Mouse (Mus musculus) liver, adult 2 months (tissue): ENCODE data around the gene Dennd6b. TPM values are rescaled to one million over a fixed set of nuclear protein-coding genes. Genes with fewer than 3 reads are reported as not detected.

ENCODE experiments used
- DNase-seq: peaks from one replicate; pipeline ENCODE4 v3.0.0-alpha.2; 2011; ENCODE audit warnings: low read depth, low spot score; ENCODE audit errors: extremely low read depth
- H3K27ac ChIP-seq: fragments of 200-500 bp; replicated peaks from 2 replicates; pipeline ENCODE4 v1.5.1; 2012; ENCODE audit warnings: low read depth, mild to moderate bottlenecking, control low read depth, inconsistent platforms, low read length; ENCODE audit not compliant: insufficient read depth
- H3K27me3 ChIP-seq: fragments of 200-500 bp; 2 replicates; pipeline ENCODE4 v1.6.1; 2012; ENCODE audit warnings: mild to moderate bottlenecking, moderate library complexity, low read length, inconsistent platforms; ENCODE audit not compliant: control insufficient read depth, insufficient read depth
- H3K36me3 ChIP-seq: fragments of 200-500 bp; 2 replicates; pipeline ENCODE4 v1.6.1; 2012; ENCODE audit warnings: low read length, inconsistent platforms; ENCODE audit not compliant: control insufficient read depth, insufficient read depth
- H3K4me1 ChIP-seq: fragments of 200-500 bp; 2 replicates; pipeline ENCODE4 v1.6.1; 2011; ENCODE audit warnings: low read length; ENCODE audit not compliant: control insufficient read depth, insufficient read depth
- H3K4me3 ChIP-seq: fragments of 200-500 bp; 2 replicates; pipeline ENCODE4 v1.5.1; 2011; ENCODE audit warnings: low read depth, mild to moderate bottlenecking, control low read depth, low read length, moderate library complexity; ENCODE audit not compliant: insufficient read depth
- H3K79me2 ChIP-seq: fragments of 200-500 bp; 2 replicates; pipeline ENCODE4 v1.6.1; 2012; ENCODE audit warnings: inconsistent platforms, mild to moderate bottlenecking, low read length, moderate library complexity; ENCODE audit not compliant: control insufficient read depth, insufficient read depth
- H3K9ac ChIP-seq: fragments of 200-500 bp; 2 replicates; pipeline ENCODE4 v1.6.1; 2012; ENCODE audit warnings: low read depth, mild to moderate bottlenecking, control low read depth, inconsistent platforms, low read length
- CTCF ChIP-seq: fragments of 200-500 bp; IDR thresholded peaks from 2 replicates; pipeline ENCODE4 v1.5.1; 2011; ENCODE audit warnings: low read depth, low read length, control low read depth
- POLR2A ChIP-seq: fragments of 200-500 bp; IDR thresholded peaks from 2 replicates; pipeline ENCODE4 v1.6.1; 2011; ENCODE audit warnings: low read length, control low read depth; ENCODE audit not compliant: insufficient read depth; ENCODE audit errors: extremely low read depth
- WGBS: fragments of 180-500 bp; shearing (Covaris S2); methylation state at CpG from one replicate; pipeline ENCODE4 v1.1.7; 2018; 5-methylcytosine and 5-hydroxymethylcytosine counted together
- polyA plus RNA-seq: library from polyadenylated mRNA; depleted of rRNA; stranded (reverse); fragments of >200 nt; gene quantifications from 2 replicates; pipeline ENCODE4 v1.2.3, GENCODE M21; 2012
- total RNA-seq: library from RNA; depleted of rRNA; stranded (reverse); fragments of >200 nt; gene quantifications from 2 replicates; pipeline ENCODE4 v1.2.3, GENCODE M21; 2014

Gene Dennd6b
- total and polyA plus RNA-seq, 2 experiments = 3.4 to 10.0 TPM

DNA sequence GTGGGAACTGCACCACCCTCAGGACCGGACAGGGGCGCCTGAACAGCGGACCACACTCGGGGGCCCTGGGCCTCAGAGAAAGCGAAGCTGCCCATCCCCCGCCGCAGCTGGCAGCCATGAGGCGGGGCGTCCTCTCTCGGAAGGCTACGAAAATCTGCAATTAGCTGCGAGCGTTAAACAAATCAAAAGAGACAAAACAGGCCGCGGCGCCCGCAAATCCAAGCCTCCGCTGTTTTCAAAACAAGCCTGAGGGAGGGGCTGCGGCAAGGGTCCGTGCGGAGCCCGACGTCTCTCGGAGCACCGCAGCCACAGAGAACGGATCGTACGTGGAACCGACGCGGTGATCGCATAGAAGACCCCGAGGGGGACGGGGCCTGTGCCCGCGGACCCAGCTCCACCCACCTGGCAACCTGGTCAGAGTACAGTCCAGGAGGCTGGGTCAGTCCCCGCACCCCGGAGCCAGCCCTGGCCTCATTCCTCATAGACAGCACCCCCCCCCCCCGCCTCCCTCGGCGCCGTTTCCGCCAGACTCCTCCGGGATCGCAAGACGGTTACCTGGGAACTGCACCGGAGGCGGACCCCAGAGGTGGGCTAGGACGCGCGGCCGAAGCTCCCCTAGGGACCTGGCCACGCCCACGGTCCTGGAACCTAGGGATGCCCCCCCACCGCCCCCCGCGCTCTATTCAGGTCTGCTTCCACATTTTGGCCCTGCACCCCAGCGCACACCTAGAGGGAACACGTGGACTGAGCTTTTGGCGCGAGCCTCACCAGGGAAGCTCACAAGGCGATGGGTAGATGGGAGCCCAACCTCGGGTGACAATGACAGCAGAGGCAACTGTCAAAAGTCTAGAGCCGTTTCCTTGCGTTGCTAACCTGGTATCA, 23.0 kb downstream of the Dennd6b start:
- DNase-seq = peak; percentile 71
- peak overlapping the region; percentile 87 for H3K9ac ChIP-seq
- no peaks in the 10 kb centered on the region for H3K36me3 ChIP-seq
- peak overlapping the region; percentile 76 for H3K4me3 ChIP-seq
- under 1% methylated on average over 64 of the region's 65 CpGs for WGBS
- no peak for TF ChIP-seq CTCF
- TF ChIP-seq POLR2A = 0 out of 2 replicates have a peak, but pooled peaks have one; percentile 17
- H3K79me2 ChIP-seq = peaks cover 61% of the 10 kb centered on the region
- no peaks in the 10 kb centered on the region for H3K27me3 ChIP-seq
- peak overlapping the region; percentile 93 for H3K27ac ChIP-seq
- H3K4me1 ChIP-seq = peaks cover 65% of the 10 kb centered on the region

DNA sequence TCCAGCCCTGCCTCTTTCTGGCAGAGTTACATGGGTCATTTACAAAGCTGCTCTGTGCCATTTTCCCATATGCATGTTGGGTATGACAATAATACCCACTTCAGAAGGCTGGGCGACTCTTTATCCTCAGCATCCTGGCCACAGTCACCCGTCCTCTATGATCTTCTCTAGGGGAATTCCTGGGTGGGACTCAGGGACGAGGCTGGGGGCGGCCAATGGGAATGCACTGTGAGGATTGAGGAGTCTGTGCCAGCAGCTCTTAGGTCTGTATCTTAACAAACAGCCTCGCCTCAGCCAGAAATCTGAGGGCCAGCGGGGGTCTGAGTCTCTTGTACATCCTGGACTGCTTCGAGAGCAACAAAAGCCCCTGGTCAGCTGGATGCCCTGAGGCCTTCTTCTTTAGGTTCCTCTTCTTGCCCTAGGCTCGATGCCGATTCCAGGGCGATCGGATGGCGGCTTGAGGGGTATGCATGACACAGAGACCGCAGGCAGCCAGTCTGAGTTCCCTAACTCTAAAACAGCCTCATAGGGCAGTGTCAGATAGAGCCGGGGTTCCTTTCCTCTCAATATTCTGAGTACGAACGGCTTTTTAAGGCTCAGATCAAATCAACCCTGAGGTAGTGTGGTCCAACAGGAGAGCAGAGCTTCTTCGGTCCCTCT, 23.9 kb downstream of the Dennd6b start:
- peaks cover 4% of the 10 kb centered on the region; the same call in 1 of the 2 replicates for H3K36me3 ChIP-seq
- TF ChIP-seq POLR2A = no peak
- TF ChIP-seq CTCF = no peak
- peak overlapping the region; percentile 93 for H3K27ac ChIP-seq
- peak overlapping the region; percentile 87 for H3K9ac ChIP-seq
- H3K4me3 ChIP-seq = peak overlapping the region; percentile 76
- H3K27me3 ChIP-seq = no peaks in the 10 kb centered on the region
- peaks cover 63% of the 10 kb centered on the region for H3K79me2 ChIP-seq
- WGBS = 39% methylated on average over 17 of the region's 17 CpGs
- H3K4me1 ChIP-seq = peaks cover 58% of the 10 kb centered on the region
- no peak for DNase-seq

GRCm38 (mm10) chr15:89171526-89172051, 24.7 kb downstream of the Dennd6b start:
- Histone ChIP-seq H3K9ac (no peak overlapping the region), H3K4me1 (peaks cover 51% of the 10 kb centered on the region), H3K79me2 (peaks cover 60% of the 10 kb centered on the region), H3K27ac (peak overlapping the region; percentile 93), H3K4me3 (no peak overlapping the region), H3K36me3 (peaks cover 7% of the 10 kb centered on the region; the same call in 1 of the 2 replicates), H3K27me3 (no peaks in the 10 kb centered on the region)
- WGBS = 61% methylated on average over 5 of the region's 5 CpGs
- DNase-seq = no peak
- TF ChIP-seq POLR2A (no peak), CTCF (no peak)

GRCm38 (mm10) chr15:89170102-89170501, 26.2 kb downstream of the Dennd6b start:
- peaks cover 46% of the 10 kb centered on the region for H3K79me2 ChIP-seq
- H3K27me3 ChIP-seq = no peaks in the 10 kb centered on the region
- peaks cover 19% of the 10 kb centered on the region; the same call in 1 of the 2 replicates for H3K36me3 ChIP-seq
- H3K9ac ChIP-seq = no peak overlapping the region
- no peak overlapping the region for H3K4me3 ChIP-seq
- 2% methylated on average over 3 of the region's 3 CpGs for WGBS
- peaks cover 40% of the 10 kb centered on the region for H3K4me1 ChIP-seq
- TF ChIP-seq POLR2A (no peak), CTCF (no peak)
- H3K27ac ChIP-seq = peak overlapping the region; percentile 75
- peak; percentile 91 for DNase-seq

DNA sequence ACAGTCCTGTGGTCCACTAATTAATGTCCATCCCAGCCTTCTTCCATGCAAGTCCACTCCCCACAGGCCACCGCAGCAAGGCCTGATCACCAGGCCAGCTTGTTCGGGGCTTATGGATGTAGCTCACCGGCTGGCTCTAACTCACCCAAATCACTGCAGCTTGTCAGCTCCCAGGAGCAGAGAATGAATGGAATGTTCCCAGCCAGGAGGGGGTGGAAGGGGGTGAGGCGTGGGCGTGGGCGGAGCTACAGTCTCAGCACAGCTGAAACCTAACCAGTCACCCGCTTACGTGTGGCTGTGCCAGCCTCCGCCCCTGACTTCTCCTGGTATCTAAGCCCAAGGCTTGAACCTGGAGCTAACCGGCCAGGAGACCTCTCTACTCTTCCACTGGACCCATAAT, 26.9 kb downstream of the Dennd6b start:
- Histone ChIP-seq H3K4me1 (peaks cover 33% of the 10 kb centered on the region), H3K27ac (peak overlapping the region; percentile 60), H3K36me3 (peaks cover 25% of the 10 kb centered on the region; the same call in 1 of the 2 replicates), H3K4me3 (no peak overlapping the region), H3K27me3 (no peaks in the 10 kb centered on the region), H3K9ac (no peak overlapping the region), H3K79me2 (peaks cover 40% of the 10 kb centered on the region; the same call in 1 of the 2 replicates)
- DNase-seq = peak; percentile 69
- 20% methylated on average over 10 of the region's 10 CpGs for WGBS
- no peak for TF ChIP-seq CTCF
- TF ChIP-seq POLR2A = no peak
